Mouse (Mus musculus): Measurements from ENCODE around the gene Prl2c3.
"Not testable (repeated sequence)": the region's sequence is repeated elsewhere in the genome, so short reads cannot be mapped to it uniquely, and the experiment has no call there.

The Prl2c3 gene

GRCm38 (mm10) chr13:12799979-12800378 is at the start of gene Prl2c3:
Gene Prl2c3 (minus strand): TSS chr13:12800079.
- DNase-seq (ENCODE audit: low spot score) = not testable (repeated sequence)

- DNase-seq (ENCODE audit: low spot score) = not testable (repeated sequence)
Measured at GRCm38 (mm10) chr13:12848254-12848653, 48.4 kb upstream of the Prl2c3 start.

GRCm38 (mm10) chr13:12844701-12845100 is 44.8 kb upstream of the Prl2c3 start:
- DNase-seq (ENCODE audit: low spot score) = not testable (repeated sequence)

- not testable (repeated sequence) for DNase-seq (ENCODE audit: low spot score)
Measured at GRCm38 (mm10) chr13:12837546-12837945, 37.7 kb upstream of the Prl2c3 start.

DNA sequence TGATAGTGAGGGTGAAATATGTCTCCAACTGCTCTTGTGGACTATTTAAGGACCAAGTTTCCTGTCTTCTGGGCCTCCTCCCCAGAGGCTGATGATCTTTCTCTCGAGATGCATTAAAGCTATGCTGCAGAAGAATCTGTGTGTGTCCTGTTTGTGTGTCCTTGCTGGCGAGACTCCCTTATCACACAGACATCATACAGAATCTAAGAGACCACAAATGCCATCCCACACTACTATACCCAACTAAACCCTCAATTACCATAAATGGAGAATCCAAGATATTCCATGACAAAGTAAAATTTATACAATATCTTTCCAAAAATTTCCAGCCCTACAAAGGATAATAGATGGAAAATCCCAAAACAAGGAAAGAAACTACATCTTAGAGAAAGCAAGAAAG is 31.9 kb upstream of the Prl2c3 start:
- no peak for DNase-seq (ENCODE audit: low spot score)

- no peak for DNase-seq (ENCODE audit: low spot score)
Measured at GRCm38 (mm10) chr13:12829031-12829430, 29.2 kb upstream of the Prl2c3 start.

- DNase-seq (ENCODE audit: low spot score) = not testable (repeated sequence)
Measured at GRCm38 (mm10) chr13:12824500-12825176, 24.8 kb upstream of the Prl2c3 start.

DNA sequence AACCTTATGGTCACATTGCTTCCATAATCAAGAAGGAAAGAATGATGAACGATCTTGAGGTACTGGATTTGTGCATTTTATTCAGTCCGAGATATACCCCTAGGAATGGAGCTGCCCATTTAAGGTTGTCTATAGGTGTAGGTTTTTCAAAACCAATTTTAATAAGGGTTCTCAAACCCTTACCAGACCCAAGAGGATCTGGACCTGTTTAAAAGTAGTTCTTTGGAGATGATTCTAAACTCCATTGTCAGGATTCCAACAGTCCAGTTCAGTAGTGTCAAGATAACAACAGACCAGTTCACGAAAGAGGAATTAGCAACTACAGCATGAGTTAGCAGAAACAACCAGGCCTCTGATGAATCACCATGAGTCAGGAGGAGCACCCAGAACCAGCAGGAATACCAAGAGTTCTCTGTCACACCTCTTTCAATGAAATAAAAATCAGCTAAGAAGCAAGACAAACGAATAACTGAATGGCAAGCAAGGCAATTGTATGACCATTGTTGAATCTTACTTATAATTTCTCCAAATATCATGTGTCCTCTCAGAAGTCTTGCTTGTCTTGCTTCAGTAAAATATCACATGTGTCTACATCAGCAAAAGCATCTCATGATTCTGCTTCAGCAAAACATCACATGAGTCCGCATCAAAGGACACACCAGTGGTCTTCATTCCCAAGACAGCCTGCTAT is 14.0 kb upstream of the Prl2c3 start:
- not testable (repeated sequence) for DNase-seq (ENCODE audit: low spot score)

DNA sequence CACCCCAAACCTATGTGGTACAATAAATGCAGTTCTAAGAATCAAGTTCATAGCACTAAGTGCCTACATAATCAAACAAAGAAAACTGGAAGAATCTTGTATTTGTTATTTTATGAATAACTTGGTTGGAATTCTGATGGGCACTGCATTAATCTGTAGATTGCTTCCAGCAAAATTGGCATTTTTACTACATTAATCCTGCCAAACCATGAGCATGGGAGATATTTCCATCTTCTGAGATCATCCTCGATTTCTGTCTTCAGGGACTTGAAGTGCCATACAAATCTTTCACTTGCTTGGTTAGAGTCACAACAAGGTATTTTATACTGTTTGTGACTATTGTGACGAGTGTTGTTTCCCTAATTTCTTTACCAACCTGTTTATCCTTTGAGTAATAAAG is 9.7 kb upstream of the Prl2c3 start:
- DNase-seq (ENCODE audit: low spot score) = no peak

DNA sequence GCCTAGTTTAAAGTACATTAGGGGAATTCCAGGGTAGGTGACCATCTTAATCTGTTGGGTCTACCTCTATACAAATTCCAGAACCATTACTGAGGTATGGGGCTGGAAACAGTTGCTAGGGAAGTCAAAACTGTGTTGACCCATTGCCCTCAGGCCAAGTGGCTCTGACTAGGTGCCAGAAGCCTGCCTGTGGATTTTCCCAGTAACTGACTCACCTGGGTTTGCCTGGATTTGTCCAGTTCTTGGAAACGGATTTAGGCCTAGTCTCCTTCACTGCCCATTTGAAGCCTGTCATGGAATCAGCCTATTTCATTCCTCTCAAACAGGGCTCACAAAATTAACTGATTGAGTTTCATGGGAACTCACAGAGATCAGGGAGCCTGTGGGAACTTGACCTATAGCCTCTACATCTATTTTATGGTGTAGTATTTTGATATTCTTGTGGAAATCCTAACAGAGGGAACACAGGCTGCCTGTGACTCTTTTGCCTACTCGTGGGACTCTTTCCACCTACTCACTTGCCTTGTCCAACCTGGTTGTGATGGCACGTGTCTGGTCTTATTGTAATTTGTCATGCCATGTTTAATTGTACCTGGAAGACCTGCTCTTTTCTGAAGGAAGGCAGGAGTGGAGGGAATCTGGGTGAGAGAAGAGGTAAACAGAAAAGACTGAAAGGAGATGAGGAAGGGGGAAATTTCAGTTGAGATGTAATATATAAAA is 9.1 kb upstream of the Prl2c3 start:
- DNase-seq (ENCODE audit: low spot score) = not testable (repeated sequence)

DNA sequence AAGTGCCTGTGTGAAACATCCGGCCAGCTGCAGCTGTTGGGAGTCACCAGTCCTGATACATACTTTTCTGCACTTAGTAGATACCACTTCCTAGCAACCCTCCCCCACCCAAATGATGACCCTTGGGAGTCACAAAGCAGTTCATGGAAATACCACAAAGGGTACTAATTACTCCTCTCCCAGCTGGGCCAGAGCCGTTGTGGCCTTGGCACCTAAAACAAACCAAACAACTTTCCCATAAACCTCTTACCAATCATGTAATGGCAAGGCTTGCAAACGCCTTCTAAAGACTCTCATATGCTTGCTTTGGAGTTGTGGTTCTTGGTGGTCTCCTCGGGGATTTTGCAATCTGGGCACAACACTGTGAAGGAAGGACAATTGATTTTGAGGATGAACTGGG is 6.6 kb upstream of the Prl2c3 start:
- DNase-seq (ENCODE audit: low spot score) = not testable (repeated sequence)

- not testable (repeated sequence) for DNase-seq (ENCODE audit: low spot score)
Measured at GRCm38 (mm10) chr13:12769442-12770091, 30.3 kb downstream of the Prl2c3 start.

Data from ovary, postnatal 10 days (tissue).